ENCODE assay signal across 9 mouse cellular contexts in the genomic region with DNA sequence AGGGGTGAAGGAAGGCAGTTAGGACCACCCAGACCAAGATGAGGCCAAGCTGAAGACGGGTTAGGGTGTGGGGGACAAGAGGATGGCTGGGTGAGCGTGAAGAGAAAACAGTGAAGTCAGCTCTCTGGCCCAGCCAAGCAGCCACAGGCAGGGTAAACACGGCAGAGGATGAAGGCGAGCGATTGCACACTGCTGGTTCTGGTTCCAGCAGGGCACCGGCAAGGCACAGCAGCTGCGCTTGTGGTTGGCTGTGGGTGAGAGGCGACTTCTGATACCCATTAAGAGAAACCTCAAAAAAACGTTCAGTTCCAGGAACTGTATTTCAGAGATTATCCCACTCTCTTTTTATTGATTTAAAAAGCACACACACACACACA. TPM values are rescaled to one million over a fixed set of nuclear protein-coding genes. Genes with fewer than 3 reads are reported as not detected.
DNase-seq lines count a peak whose midpoint lies in the region; ATAC-seq lines count a peak whose summit lies in the region.
"Had no signal": no experiment of that assay in that cellular context is flagged by ENCODE, and none has a peak within 500 bp of the region (broad histone marks: within the 10 kb centered on the region; RNA-seq: fewer than 3 reads in every experiment).

No protein-coding gene starts in this region.

- H3K4me2 ChIP-seq in forebrain, embryonic 13.5 days, result no peak overlapping the region
- H3K4me2 ChIP-seq in forebrain, embryonic 16.5 days (ENCODE audit: low read length), result no peak overlapping the region
- no peak overlapping the region for H3K4me2 ChIP-seq in kidney, embryonic 16.5 days (replicated peaks; ENCODE audit: low read depth, low read length)

- H3K9ac ChIP-seq in forebrain, embryonic 13.5 days, result no peak overlapping the region
- no peak overlapping the region for H3K9ac ChIP-seq in forebrain, embryonic 16.5 days (replicated peaks; ENCODE audit: low read depth, low read length)
- H3K9ac ChIP-seq in kidney, embryonic 16.5 days (replicated peaks; ENCODE audit: low read length), result no peak overlapping the region

- 29% methylated on average over 9 of the region's 9 CpGs for WGBS in forebrain, embryonic 13.5 days
- 33% methylated on average over 9 of the region's 9 CpGs for WGBS in forebrain, embryonic 16.5 days
- 51% methylated on average over 9 of the region's 9 CpGs for WGBS in kidney, embryonic 16.5 days

- ATAC-seq in forebrain, embryonic 13.5 days, result no peak
- ATAC-seq in forebrain, embryonic 16.5 days, result no peak
- ATAC-seq in hematopoietic stem cell, adult 5-6 weeks (replicated peaks in 1 of 2; ENCODE audit: insufficient read depth in 1 of 2, low FRiP score in 2 of 2, low TSS enrichment in 1 of 2, low read depth in 1 of 2, poor library complexity in 2 of 2, severe bottlenecking in 2 of 2), result peak; percentile 72 to 91
- ATAC-seq in kidney, embryonic 16.5 days (ENCODE audit: low FRiP score, low TSS enrichment), result no peak

- no peaks in the 10 kb centered on the region for H3K36me3 ChIP-seq in forebrain, embryonic 13.5 days (ENCODE audit: poor library complexity, severe bottlenecking)
- no peaks in the 10 kb centered on the region for H3K36me3 ChIP-seq in forebrain, embryonic 16.5 days (ENCODE audit: control insufficient read depth, insufficient read depth)
- no peaks in the 10 kb centered on the region for H3K36me3 ChIP-seq in kidney, embryonic 16.5 days (ENCODE audit: insufficient read depth, low read length)

- no peaks in the 10 kb centered on the region for H3K27me3 ChIP-seq in forebrain, embryonic 13.5 days
- no peaks in the 10 kb centered on the region for H3K27me3 ChIP-seq in forebrain, embryonic 16.5 days (replicated peaks; ENCODE audit: control insufficient read depth, insufficient read depth, low read length)
- no peaks in the 10 kb centered on the region for H3K27me3 ChIP-seq in kidney, embryonic 16.5 days (ENCODE audit: insufficient read depth, low read length)

- no peaks in the 10 kb centered on the region for H3K9me3 ChIP-seq in forebrain, embryonic 13.5 days (replicated peaks)
- no peaks in the 10 kb centered on the region for H3K9me3 ChIP-seq in forebrain, embryonic 16.5 days (ENCODE audit: control insufficient read depth, low read length)
- no peaks in the 10 kb centered on the region for H3K9me3 ChIP-seq in kidney, embryonic 16.5 days (ENCODE audit: low read length)

- peak; percentile 61 for DNase-seq in CD4-positive helper T cell, adult 2 months (ENCODE audit: low read depth, low spot score)
- peak; percentile 45 to 59 for DNase-seq in natural killer cell, adult 2 months (ENCODE audit: low spot score in 2 of 2)
- DNase-seq in cerebellum, postnatal 4 days (ENCODE audit: low spot score in 2 of 2), result no peak
- no peak for DNase-seq in kidney, adult 8-10 months
- DNase-seq: right cerebral cortex, postnatal 4 days had no signal

- no peak overlapping the region for H3K4me3 ChIP-seq in forebrain, embryonic 13.5 days
- H3K4me3 ChIP-seq in forebrain, embryonic 16.5 days (replicated peaks; ENCODE audit: low read length), result no peak overlapping the region
- no peak overlapping the region for H3K4me3 ChIP-seq in kidney, embryonic 16.5 days (ENCODE audit: low read length)

- peak overlapping the region; percentile 4; the same call in 1 of the 2 replicates for H3K27ac ChIP-seq in forebrain, embryonic 13.5 days
- H3K27ac ChIP-seq in forebrain, embryonic 16.5 days (ENCODE audit: low read length), result no peak overlapping the region
- H3K27ac ChIP-seq in kidney, embryonic 16.5 days (ENCODE audit: low read length), result no peak overlapping the region

- H3K4me1 ChIP-seq in forebrain, embryonic 13.5 days, result peaks cover 21% of the 10 kb centered on the region
- H3K4me1 ChIP-seq in forebrain, embryonic 16.5 days (replicated peaks; ENCODE audit: control insufficient read depth, insufficient read depth, low read length), result peaks cover 21% of the 10 kb centered on the region
- peaks cover 17% of the 10 kb centered on the region for H3K4me1 ChIP-seq in kidney, embryonic 16.5 days (ENCODE audit: insufficient read depth, low read length)

RNA-seq across cellular contexts. Expression of gene Zdhhc19, which starts 24.3 kb away (rescaled TPM):
- not detected in 2 replicates for polyA plus RNA-seq in forebrain, embryonic 13.5 days (2015; fragmentation: Nextera tagmentation; extraction: Ambion mirVana)
- not detected in 2 replicates for polyA plus RNA-seq in forebrain, embryonic 16.5 days (2015; fragmentation: Nextera tagmentation; extraction: Ambion mirVana)
- total RNA-seq in hematopoietic stem cell, adult 5-6 weeks (2017), result not detected in 2 replicates
- not detected in 2 replicates for polyA plus RNA-seq in kidney, embryonic 16.5 days (2015; fragmentation: Nextera tagmentation; extraction: Ambion mirVana)

RNA-seq across cellular contexts. Expression of gene Slc51a, which starts 32.7 kb away (rescaled TPM):
- polyA plus RNA-seq in forebrain, embryonic 13.5 days (2015; fragmentation: Nextera tagmentation; extraction: Ambion mirVana), result 0.25 and 0.49 TPM in 2 replicates
- 0.09 TPM in 1 of 2 replicates, not detected in the other for polyA plus RNA-seq in forebrain, embryonic 16.5 days (2015; fragmentation: Nextera tagmentation; extraction: Ambion mirVana)
- 0.25 TPM in 1 of 2 replicates, not detected in the other for total RNA-seq in hematopoietic stem cell, adult 5-6 weeks (2017)
- polyA plus RNA-seq in kidney, embryonic 16.5 days (2015; fragmentation: Nextera tagmentation; extraction: Ambion mirVana), result 3.0 and 3.9 TPM in 2 replicates

Comparison
In these comparisons a context has a peak if more than half of its experiments do, and no peak if none do; other contexts are left out.
1. ATAC-seq: peak in hematopoietic stem cell, adult 5-6 weeks (2 of 2); none in forebrain, embryonic 13.5 days (single experiment), forebrain, embryonic 16.5 days (single experiment) and kidney, embryonic 16.5 days (single experiment).
2. DNase-seq: peak in CD4-positive helper T cell, adult 2 months (single experiment) and natural killer cell, adult 2 months (2 of 2); none in cerebellum, postnatal 4 days (0 of 2) and kidney, adult 8-10 months (0 of 2).